Mouse (Mus musculus): ENCODE results near the gene Cldn10. TPM values are rescaled to one million over a fixed set of nuclear protein-coding genes. Genes with fewer than 3 reads are reported as not detected.
"Not testable (repeated sequence)": the region's sequence is repeated elsewhere in the genome, so short reads cannot be mapped to it uniquely, and the experiment has no call there.

The Cldn10 gene
- polyA plus RNA-seq, 1 experiment from 2014 or later, result 3.0 TPM

DNA sequence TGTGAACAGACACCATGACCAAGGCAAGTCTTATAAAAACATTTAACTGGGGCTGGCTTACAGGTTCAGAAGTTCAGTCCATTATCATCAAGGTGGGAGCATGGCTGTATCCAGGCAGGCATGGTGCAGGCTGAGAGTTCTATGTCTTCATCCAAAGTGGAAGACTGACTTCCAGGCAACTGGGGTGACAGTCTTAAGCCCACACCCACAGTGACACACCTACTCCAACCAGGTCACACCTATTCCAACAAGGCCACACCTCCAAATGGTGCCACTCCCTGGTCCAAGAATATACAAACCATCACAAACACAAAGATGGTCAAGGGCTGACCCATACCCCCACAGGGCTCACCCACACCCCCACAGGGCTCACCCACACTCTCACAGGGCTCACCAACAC is 23.5 kb downstream of the Cldn10 start:
- peaks cover 20% of the 10 kb centered on the region; the same call in 1 of the 2 replicates for H3K27me3 ChIP-seq (replicated peaks; ENCODE audit: low read depth, poor library complexity, severe bottlenecking)
- H3K27ac ChIP-seq (replicated peaks); H3K36me3 ChIP-seq (replicated peaks); DNase-seq (ENCODE audit: low spot score); H3K4me3 ChIP-seq; H3K4me1 ChIP-seq; H3K9me3 ChIP-seq: not testable (repeated sequence)

DNA sequence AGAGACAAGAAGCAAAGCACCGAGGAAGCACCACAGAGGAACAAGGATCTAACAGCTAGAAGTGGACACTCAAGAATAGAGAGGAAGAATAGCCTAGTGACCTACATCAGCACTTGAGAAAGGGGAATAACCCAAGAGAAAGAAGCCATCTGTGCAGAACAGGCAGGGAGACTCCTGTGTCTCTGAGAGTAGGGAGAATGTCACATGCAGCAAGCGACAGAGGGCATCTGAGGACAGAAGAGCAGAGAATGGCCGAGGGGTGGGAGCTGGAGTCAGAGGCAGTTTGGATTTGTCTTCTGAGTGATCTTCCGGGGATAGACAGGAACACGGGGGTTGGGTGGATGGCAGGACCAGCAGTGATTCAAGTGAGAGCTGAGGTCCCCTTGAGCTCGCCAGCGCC is 25.4 kb downstream of the Cldn10 start:
- Histone ChIP-seq H3K27me3 (replicated peaks; ENCODE audit: low read depth, poor library complexity, severe bottlenecking) (peaks cover 20% of the 10 kb centered on the region; the same call in 1 of the 2 replicates), H3K36me3 (replicated peaks) (no peaks in the 10 kb centered on the region), H3K4me1 (no peaks in the 10 kb centered on the region), H3K4me3 (no peak overlapping the region), H3K9me3 (peaks cover 9% of the 10 kb centered on the region; the same call in 1 of the 2 replicates), H3K27ac (replicated peaks) (no peak overlapping the region)
- 67% methylated on average over 7 of the region's 7 CpGs for WGBS
- no peak for DNase-seq (ENCODE audit: low spot score)

DNA sequence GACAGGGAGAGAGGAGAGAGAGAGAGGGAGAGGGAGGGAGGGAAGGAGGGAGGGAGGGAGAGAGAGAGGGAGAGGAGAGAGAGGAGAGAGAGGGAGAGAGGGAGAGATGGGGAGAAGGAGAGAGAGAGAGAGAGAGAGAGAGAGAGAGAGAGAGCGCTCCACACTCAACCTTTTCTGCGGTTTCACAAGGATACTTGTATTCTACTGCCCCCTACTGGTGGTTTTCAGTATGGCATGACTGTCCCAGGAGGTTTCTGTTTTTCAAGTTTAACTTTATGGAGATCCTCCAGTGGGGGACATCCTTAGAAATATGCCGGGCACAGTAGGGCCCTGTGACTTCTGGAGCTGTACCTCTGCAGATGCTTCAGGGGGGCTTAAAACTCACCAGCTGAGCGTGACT is 28.8 kb downstream of the Cldn10 start:
- Histone ChIP-seq H3K27me3 (replicated peaks; ENCODE audit: low read depth, poor library complexity, severe bottlenecking) (peaks cover 26% of the 10 kb centered on the region), H3K36me3 (replicated peaks) (no peaks in the 10 kb centered on the region), H3K4me3 (no peak overlapping the region), H3K4me1 (no peaks in the 10 kb centered on the region), H3K9me3 (peaks cover 10% of the 10 kb centered on the region; the same call in 1 of the 2 replicates), H3K27ac (replicated peaks) (no peak overlapping the region)
- peak; percentile 60 for DNase-seq (ENCODE audit: low spot score)
- WGBS, result 20% methylated on average over 4 of the region's 4 CpGs

- WGBS, result 14% methylated on average over 8 of the region's 8 CpGs
- Histone ChIP-seq H3K4me3 (no peak overlapping the region), H3K4me1 (no peaks in the 10 kb centered on the region), H3K9me3 (peaks cover 10% of the 10 kb centered on the region; the same call in 1 of the 2 replicates), H3K27me3 (replicated peaks; ENCODE audit: low read depth, poor library complexity, severe bottlenecking) (peaks cover 13% of the 10 kb centered on the region), H3K36me3 (replicated peaks) (no peaks in the 10 kb centered on the region), H3K27ac (replicated peaks) (no peak overlapping the region)
- DNase-seq (ENCODE audit: low spot score), result peak; percentile 56
Measured at GRCm38 (mm10) chr14:118820111-118820510, 32.4 kb downstream of the Cldn10 start.

- WGBS, result 87% methylated on average over 4 of the region's 4 CpGs
- no peak for DNase-seq (ENCODE audit: low spot score)
Measured at GRCm38 (mm10) chr14:118822816-118823215, 35.1 kb downstream of the Cldn10 start.

GRCm38 (mm10) chr14:118823313-118823712 is 35.6 kb downstream of the Cldn10 start:
- H3K27ac ChIP-seq (replicated peaks), result no peak overlapping the region
- peaks cover 13% of the 10 kb centered on the region for H3K27me3 ChIP-seq (replicated peaks; ENCODE audit: low read depth, poor library complexity, severe bottlenecking)
- WGBS, result 81% methylated on average over 6 of the region's 6 CpGs
- DNase-seq (ENCODE audit: low spot score), result no peak
- H3K4me3 ChIP-seq, result no peak overlapping the region
- H3K36me3 ChIP-seq (replicated peaks), result no peaks in the 10 kb centered on the region
- H3K9me3 ChIP-seq, result no peaks in the 10 kb centered on the region
- H3K4me1 ChIP-seq, result peaks cover 6% of the 10 kb centered on the region

More at GRCm38 (mm10) chr14:118822816-118823215, 35.1 kb downstream of the Cldn10 start:
- peaks cover 5% of the 10 kb centered on the region; the same call in 1 of the 2 replicates for H3K9me3 ChIP-seq
- H3K27me3 ChIP-seq (replicated peaks; ENCODE audit: low read depth, poor library complexity, severe bottlenecking), result peaks cover 13% of the 10 kb centered on the region
- H3K4me3 ChIP-seq, result no peak overlapping the region
- H3K27ac ChIP-seq (replicated peaks), result no peak overlapping the region
- peaks cover 6% of the 10 kb centered on the region for H3K4me1 ChIP-seq
- no peaks in the 10 kb centered on the region for H3K36me3 ChIP-seq (replicated peaks)

DNA sequence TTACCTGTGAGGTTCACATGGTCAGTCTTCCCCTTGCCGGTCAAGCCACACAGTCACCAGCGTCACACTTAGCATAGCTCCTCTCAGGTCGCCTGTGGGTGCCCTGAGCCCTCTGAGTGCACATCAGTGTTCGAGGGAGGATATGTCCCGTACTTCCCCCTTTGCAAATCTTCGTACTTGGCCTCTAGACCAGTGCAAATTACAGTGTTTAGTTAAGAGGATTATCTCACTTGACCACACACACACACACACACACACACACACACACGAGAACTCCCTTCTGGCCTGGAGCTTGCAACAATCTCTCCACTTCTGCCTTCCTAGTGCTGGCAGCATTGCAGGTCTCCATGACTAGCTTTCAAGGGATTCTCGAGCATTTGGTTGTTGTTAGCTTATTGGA is 38.6 kb downstream of the Cldn10 start:
- no peak for DNase-seq (ENCODE audit: low spot score)
- 86% methylated on average over 8 of the region's 8 CpGs for WGBS
- peaks cover 16% of the 10 kb centered on the region; the same call in 1 of the 2 replicates for H3K27me3 ChIP-seq (replicated peaks; ENCODE audit: low read depth, poor library complexity, severe bottlenecking)

DNA sequence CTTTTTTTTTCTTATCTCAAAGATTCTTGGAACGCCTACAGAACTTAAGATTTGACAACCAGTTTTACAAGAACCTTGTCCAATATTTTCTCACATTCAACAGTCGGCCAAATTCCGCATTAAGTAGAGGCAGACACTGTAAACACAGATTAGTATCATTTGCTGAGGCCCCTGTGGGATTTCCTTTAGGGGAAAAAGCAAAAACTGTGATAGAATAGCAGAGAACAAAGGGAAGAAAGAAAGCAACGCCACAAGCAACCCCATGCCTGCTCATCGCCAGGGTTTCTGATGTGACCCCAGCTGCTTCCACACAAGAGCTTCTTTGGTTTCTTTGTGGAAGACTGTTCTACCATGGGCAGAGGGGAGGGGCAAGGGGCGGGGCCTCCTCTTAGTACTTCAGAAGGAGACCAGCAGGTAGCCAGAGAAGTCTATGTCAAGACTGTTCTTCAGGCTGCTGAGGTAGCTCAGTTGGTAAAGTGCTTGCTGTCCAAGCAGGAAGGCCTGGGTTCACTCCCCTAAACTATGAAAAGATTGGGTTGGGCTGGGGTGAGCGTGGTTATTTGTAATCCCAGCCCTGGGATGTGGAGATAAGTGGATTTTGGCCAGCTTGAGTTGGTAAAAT is 39.7 kb downstream of the Cldn10 start:
- no peaks in the 10 kb centered on the region for H3K9me3 ChIP-seq
- H3K27me3 ChIP-seq (replicated peaks; ENCODE audit: low read depth, poor library complexity, severe bottlenecking), result peaks cover 16% of the 10 kb centered on the region; the same call in 1 of the 2 replicates
- H3K36me3 ChIP-seq (replicated peaks), result no peaks in the 10 kb centered on the region
- DNase-seq (ENCODE audit: low spot score), result peak; percentile 55
- H3K4me1 ChIP-seq, result peaks cover 6% of the 10 kb centered on the region
- H3K4me3 ChIP-seq, result no peak overlapping the region
- 27% methylated on average over 7 of the region's 7 CpGs for WGBS
- no peak overlapping the region for H3K27ac ChIP-seq (replicated peaks)

More for the DNA sequence above, 38.6 kb downstream of the Cldn10 start:
- H3K4me1 ChIP-seq, result peaks cover 6% of the 10 kb centered on the region
- no peak overlapping the region for H3K4me3 ChIP-seq
- H3K36me3 ChIP-seq (replicated peaks), result no peaks in the 10 kb centered on the region
- H3K27ac ChIP-seq (replicated peaks), result no peak overlapping the region
- H3K9me3 ChIP-seq, result no peaks in the 10 kb centered on the region

DNA sequence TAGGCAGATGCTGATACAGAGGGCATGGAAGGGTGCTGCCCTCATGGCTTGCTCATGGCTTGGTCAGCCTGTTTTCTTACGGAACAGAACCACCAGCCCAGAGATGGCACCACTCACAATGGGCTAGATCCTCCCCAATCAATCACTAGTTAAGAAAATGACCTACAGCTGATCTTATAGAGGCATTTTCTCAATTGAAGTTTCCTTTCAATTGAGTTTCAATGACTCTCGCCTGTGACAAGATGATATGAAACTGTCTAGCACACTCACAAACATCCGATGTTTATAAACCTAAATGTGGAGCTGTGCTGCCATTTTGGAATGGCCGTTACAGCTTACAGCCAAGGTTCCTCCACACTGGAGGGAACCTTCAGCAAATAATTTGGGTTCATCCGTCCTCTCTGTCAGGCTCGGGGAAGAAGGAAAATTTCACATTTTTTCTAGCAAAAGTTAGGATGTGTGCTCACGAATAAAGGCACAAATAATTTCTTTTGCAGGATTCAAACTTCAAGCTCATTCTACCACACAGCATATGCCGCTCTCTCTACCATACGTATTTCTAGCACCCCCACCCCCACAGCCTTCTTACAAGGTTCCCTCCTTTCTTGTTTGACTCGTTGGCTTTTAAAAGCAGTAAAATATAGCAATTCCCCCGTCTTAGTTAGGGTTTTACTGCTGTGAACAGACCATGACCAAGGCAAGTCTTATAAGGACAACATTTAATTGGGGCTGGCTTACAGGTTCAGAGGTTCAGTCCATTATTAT is 41.8 kb downstream of the Cldn10 start:
- no peak for DNase-seq (ENCODE audit: low spot score)
- Histone ChIP-seq H3K4me1 (peaks cover 14% of the 10 kb centered on the region), H3K9me3 (no peaks in the 10 kb centered on the region), H3K27ac (replicated peaks) (no peak overlapping the region), H3K27me3 (replicated peaks; ENCODE audit: low read depth, poor library complexity, severe bottlenecking) (peaks cover 16% of the 10 kb centered on the region; the same call in 1 of the 2 replicates), H3K4me3 (no peak overlapping the region), H3K36me3 (replicated peaks) (no peaks in the 10 kb centered on the region)
- 91% methylated on average over 11 of the region's 11 CpGs for WGBS

- H3K27ac ChIP-seq (replicated peaks), result no peak overlapping the region
- no peak for DNase-seq (ENCODE audit: low spot score)
Measured at GRCm38 (mm10) chr14:118831597-118831996, 43.9 kb downstream of the Cldn10 start.

GRCm38 (mm10) chr14:118833241-118833640 is 45.5 kb downstream of the Cldn10 start:
- Histone ChIP-seq H3K36me3 (replicated peaks) (no peaks in the 10 kb centered on the region), H3K4me3 (no peak overlapping the region), H3K9me3 (no peaks in the 10 kb centered on the region), H3K4me1 (peaks cover 12% of the 10 kb centered on the region), H3K27ac (replicated peaks) (no peak overlapping the region), H3K27me3 (replicated peaks; ENCODE audit: low read depth, poor library complexity, severe bottlenecking) (peaks cover 9% of the 10 kb centered on the region; the same call in 1 of the 2 replicates)
- WGBS, result 85% methylated on average over 6 of the region's 6 CpGs
- DNase-seq (ENCODE audit: low spot score), result no peak

More at GRCm38 (mm10) chr14:118831597-118831996, 43.9 kb downstream of the Cldn10 start:
- H3K27me3 ChIP-seq (replicated peaks; ENCODE audit: low read depth, poor library complexity, severe bottlenecking), result peaks cover 9% of the 10 kb centered on the region; the same call in 1 of the 2 replicates
- no peaks in the 10 kb centered on the region for H3K36me3 ChIP-seq (replicated peaks)
- H3K9me3 ChIP-seq, result no peaks in the 10 kb centered on the region
- H3K4me3 ChIP-seq, result no peak overlapping the region
- peaks cover 18% of the 10 kb centered on the region for H3K4me1 ChIP-seq
- 78% methylated on average over 4 of the region's 4 CpGs for WGBS

DNA sequence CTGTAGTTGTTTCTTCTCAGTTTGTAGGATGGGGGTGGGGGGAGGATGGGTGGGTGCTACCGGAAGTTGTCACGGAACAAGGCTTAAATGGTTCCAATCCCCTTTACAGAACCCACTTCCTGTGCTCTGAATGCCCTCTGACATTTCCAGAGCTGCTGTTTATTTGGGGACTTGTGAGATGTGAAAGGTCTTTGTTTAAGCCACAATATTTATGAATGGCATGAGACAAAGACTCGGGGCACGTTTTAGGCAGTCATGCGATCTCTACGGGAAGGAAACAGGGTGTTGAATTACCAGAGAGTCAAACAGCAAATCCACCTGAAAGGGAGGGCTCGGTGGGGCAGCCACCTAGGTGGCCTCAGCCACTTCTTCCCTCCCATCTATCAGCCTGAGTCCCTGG is 46.6 kb downstream of the Cldn10 start:
- Histone ChIP-seq H3K4me3 (0 out of 2 replicates have a peak overlapping the region, but pooled peaks have one; percentile 9), H3K4me1 (peaks cover 12% of the 10 kb centered on the region), H3K9me3 (no peaks in the 10 kb centered on the region), H3K36me3 (replicated peaks) (no peaks in the 10 kb centered on the region), H3K27ac (replicated peaks) (peak overlapping the region; percentile 1), H3K27me3 (replicated peaks; ENCODE audit: low read depth, poor library complexity, severe bottlenecking) (peaks cover 9% of the 10 kb centered on the region; the same call in 1 of the 2 replicates)
- 5% methylated on average over 7 of the region's 7 CpGs for WGBS
- DNase-seq (ENCODE audit: low spot score), result peak; percentile 40
